Mouse (Mus musculus) lung, embryonic 15.5 days (tissue): Measurements from ENCODE around the gene Crebrf. TPM values are rescaled to one million over a fixed set of nuclear protein-coding genes. Genes with fewer than 3 reads are reported as not detected.
A peak's percentile ranks its signal among the peaks of the same experiment; 100 is the strongest.

Source experiments
- ATAC-seq: fragments of 200-750 bp; cut with Nextera tagmentation; 2 replicates; pipeline ENCODE4 v1.8.0; 2017; ENCODE audit warnings: moderate number of reproducible peaks, borderline replicate concordance; ENCODE audit not compliant: low FRiP score, low TSS enrichment; ENCODE audit errors: extremely low read depth
- H3K27ac ChIP-seq: fragments of 300-500 bp; sonication (generic); 2 replicates; pipeline ENCODE4 v1.5.1; 2015; ENCODE audit warnings: moderate library complexity, mild to moderate bottlenecking, inconsistent platforms
- H3K27me3 ChIP-seq: fragments of 300-500 bp; sonication (generic); 2 replicates; pipeline ENCODE4 v1.6.1; 2015; ENCODE audit warnings: inconsistent platforms
- H3K36me3 ChIP-seq: fragments of 300-500 bp; sonication (generic); 2 replicates; pipeline ENCODE4 v1.6.1; 2015; ENCODE audit warnings: inconsistent platforms
- H3K4me1 ChIP-seq: fragments of 300-500 bp; sonication (generic); 2 replicates; pipeline ENCODE4 v1.6.1; 2015; ENCODE audit warnings: inconsistent platforms
- H3K4me2 ChIP-seq: fragments of 300-500 bp; sonication (generic); 2 replicates; pipeline ENCODE4 v1.6.1; 2015; ENCODE audit warnings: inconsistent platforms, mild to moderate bottlenecking, moderate library complexity
- H3K4me3 ChIP-seq: fragments of 300-500 bp; sonication (generic); 2 replicates; pipeline ENCODE4 v1.5.1; 2015; ENCODE audit warnings: mild to moderate bottlenecking, inconsistent platforms
- H3K9ac ChIP-seq: fragments of 300-500 bp; sonication (generic); 2 replicates; pipeline ENCODE4 v1.6.1; 2015; ENCODE audit warnings: inconsistent platforms
- H3K9me3 ChIP-seq: fragments of 300-500 bp; sonication (generic); 2 replicates; pipeline ENCODE4 v1.6.1; 2016; ENCODE audit warnings: inconsistent platforms
- WGBS: fragments of 180-500 bp; shearing (Covaris S2); methylation state at CpG from one replicate; pipeline ENCODE4 v1.1.7; 2015; 5-methylcytosine and 5-hydroxymethylcytosine counted together
- polyA plus RNA-seq: library from polyadenylated mRNA; unstranded; fragments of >200 nt; fragmentation: Nextera tagmentation; extraction: Ambion mirVana; gene quantifications from 2 replicates; pipeline ENCODE4 v1.2.1, GENCODE M21; 2015

Crebrf gene
- 6.6 and 7.3 TPM in 2 replicates for polyA plus RNA-seq

DNA sequence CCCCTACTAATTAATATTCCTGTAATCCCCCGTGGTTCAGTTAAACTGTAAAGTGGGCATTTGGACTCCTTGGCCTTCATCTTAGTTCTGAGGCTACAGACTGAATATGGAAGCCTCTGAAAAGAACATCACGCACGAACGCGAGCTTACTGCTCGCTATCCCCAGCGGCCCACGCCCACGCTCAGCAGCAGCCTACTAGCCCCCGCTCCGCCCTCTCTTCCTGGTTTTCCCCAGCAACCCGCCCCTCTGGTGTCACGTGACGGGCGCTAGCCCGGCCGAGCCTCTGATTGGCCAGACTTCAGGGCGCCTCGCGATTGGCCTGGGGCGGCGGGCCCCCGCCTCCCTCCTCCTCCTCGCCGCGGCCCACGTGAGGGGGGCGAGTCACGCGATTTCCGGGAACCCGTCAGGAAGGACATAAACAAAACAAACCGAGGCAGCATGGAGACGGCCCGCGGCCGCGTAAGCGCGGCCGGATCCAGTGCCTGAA is at the start of gene Crebrf:
Gene Crebrf (plus strand): TSS at position 380 of the 488 bp plus-strand sequence.
- Histone ChIP-seq H3K9me3 (no peaks in the 10 kb centered on the region), H3K4me1 (peaks cover 7% of the 10 kb centered on the region), H3K4me3 (peak within 1 kb of the TSS; percentile 99), H3K36me3 (no peaks in the 10 kb centered on the region), H3K27me3 (no peaks in the 10 kb centered on the region), H3K4me2 (peak within 1 kb of the TSS; percentile 81), H3K9ac (peak within 1 kb of the TSS; percentile 68), H3K27ac (peak within 1 kb of the TSS; percentile 76)
- WGBS = under 1% methylated on average over 39 of the region's 41 CpGs
- ATAC-seq = peak; percentile 82

DNA sequence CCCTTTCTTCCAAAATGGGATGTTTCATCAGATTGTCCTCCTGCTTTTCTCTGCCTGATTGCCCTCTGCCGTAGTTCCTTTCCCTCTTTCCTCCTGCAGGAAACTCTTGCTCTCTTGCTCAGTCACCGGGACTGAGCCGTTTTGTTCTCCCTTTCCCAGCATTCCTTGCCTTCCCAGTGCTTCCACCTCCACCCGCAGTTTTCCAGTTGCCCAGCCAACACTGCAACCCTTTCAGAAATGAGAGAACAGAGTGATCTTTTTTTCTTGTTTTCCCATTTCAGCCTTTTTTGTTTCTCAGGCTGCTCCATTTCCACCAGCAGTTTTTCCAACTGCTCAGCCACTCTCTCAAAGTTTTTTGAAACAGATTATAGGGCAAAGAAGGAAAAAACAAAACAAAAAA is 44.2 kb upstream of the Crebrf start:
- H3K9me3 ChIP-seq = no peaks in the 10 kb centered on the region
- no peaks in the 10 kb centered on the region for H3K36me3 ChIP-seq
- H3K4me3 ChIP-seq = no peak overlapping the region
- no peak overlapping the region for H3K9ac ChIP-seq
- no peak overlapping the region for H3K27ac ChIP-seq
- H3K4me1 ChIP-seq = no peaks in the 10 kb centered on the region
- no peak for ATAC-seq
- no peak overlapping the region for H3K4me2 ChIP-seq
- 0 out of 2 replicates have a peak, but pooled peaks cover 4% of the 10 kb centered on the region for H3K27me3 ChIP-seq
- WGBS = 50% methylated on average over 4 of the region's 4 CpGs

DNA sequence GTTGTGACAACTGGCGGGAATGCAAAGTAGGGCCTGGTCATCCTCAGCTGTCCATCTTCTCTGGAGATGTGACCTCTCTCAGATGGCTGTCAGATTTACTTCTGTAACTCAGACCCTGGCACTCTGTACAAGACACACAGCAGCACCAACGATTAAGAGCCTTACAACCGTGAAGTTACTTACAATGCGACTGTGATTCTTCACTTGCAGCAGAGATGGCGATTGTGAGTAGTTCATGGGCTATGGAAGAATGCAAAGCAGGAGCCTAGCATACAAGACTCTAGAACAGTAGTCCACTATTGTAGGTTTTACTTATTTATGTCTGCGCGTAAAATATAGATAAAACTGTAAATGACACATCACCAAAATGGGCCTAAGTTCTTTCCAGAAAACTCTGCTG is 39.6 kb upstream of the Crebrf start:
- H3K4me1 ChIP-seq = peaks cover 11% of the 10 kb centered on the region
- no peak overlapping the region for H3K27ac ChIP-seq
- ATAC-seq = peak; percentile 17; the same call in 1 of the 2 replicates
- peak overlapping the region; percentile 89 for H3K4me3 ChIP-seq
- 21% methylated on average over 7 of the region's 7 CpGs for WGBS
- peak overlapping the region; percentile 77; the same call in 1 of the 2 replicates for H3K9ac ChIP-seq
- H3K4me2 ChIP-seq = peak overlapping the region; percentile 70
- no peaks in the 10 kb centered on the region for H3K36me3 ChIP-seq
- no peaks in the 10 kb centered on the region for H3K9me3 ChIP-seq
- 0 out of 2 replicates have a peak, but pooled peaks cover 4% of the 10 kb centered on the region for H3K27me3 ChIP-seq

DNA sequence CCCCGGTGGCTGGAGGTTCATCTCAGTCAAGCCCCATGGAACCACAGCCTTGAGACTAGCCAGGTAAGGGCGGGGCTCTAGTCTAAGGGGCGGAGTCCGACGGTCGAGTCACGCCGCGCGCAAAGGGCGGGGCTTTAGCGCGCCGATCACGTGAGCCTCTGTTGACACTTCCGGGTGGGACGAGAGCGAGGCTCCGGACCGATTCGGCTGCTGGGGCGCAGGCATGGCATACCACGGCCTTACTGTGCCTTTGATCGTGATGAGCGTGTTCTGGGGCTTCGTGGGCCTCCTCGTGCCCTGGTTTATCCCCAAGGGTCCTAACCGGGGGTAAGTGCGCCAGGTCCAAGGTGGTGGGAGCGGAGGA is 39.2 kb upstream of the Crebrf start:
- WGBS = under 1% methylated on average over 30 of the region's 30 CpGs
- H3K4me3 ChIP-seq = peak overlapping the region; percentile 89
- H3K27me3 ChIP-seq = 0 out of 2 replicates have a peak, but pooled peaks cover 4% of the 10 kb centered on the region

DNA sequence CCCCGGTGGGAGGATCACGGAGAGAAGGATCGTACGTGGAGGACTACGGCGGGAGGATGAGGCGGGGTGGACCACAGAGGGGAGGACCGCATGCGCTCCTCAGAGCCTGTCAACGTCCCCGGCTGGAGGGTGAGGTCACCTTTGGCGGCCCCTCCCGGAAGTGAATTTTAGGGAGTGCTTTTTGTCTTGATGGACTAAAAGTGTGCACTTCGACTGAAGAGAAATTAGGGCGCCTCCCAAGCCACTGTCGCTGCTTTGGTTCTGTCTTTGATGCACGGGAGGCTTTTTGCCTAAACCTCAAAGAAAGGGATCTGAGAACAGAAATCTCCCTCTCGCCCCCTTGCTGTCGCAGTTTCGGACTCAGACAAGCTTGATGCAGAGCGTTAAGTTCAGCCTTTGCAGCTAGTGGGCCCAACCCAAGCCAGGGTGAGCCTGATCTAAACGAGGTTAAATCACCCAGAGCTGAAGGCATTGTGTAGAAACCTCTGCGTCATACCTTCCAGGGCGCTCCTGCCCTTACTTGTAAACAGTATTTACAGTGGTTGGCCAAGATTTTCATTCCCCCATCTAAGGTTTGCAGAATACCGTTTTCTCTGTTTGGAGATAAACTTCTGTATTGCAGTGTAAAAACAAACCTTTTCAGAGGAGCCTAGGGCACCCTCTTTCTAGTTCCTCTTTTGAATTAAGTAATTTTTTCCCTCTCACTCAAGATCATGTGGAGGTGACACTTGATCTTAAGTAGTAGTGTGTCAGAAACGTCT is 38.7 kb upstream of the Crebrf start:
- H3K9ac ChIP-seq = peak overlapping the region; percentile 77
- H3K4me1 ChIP-seq = peaks cover 11% of the 10 kb centered on the region
- H3K27ac ChIP-seq = peak overlapping the region; percentile 87
- H3K4me2 ChIP-seq = peak overlapping the region; percentile 70
- 0 out of 2 replicates have a peak, but pooled peaks cover 4% of the 10 kb centered on the region for H3K27me3 ChIP-seq
- H3K9me3 ChIP-seq = no peaks in the 10 kb centered on the region
- WGBS = under 1% methylated on average over 26 of the region's 26 CpGs
- peaks cover 3% of the 10 kb centered on the region; the same call in 1 of the 2 replicates for H3K36me3 ChIP-seq
- ATAC-seq = peak; percentile 85
- H3K4me3 ChIP-seq = peak overlapping the region; percentile 89

More for the DNA sequence above, 39.2 kb upstream of the Crebrf start:
- H3K27ac ChIP-seq = peak overlapping the region; percentile 87
- no peaks in the 10 kb centered on the region for H3K36me3 ChIP-seq
- no peaks in the 10 kb centered on the region for H3K9me3 ChIP-seq
- peak overlapping the region; percentile 70 for H3K4me2 ChIP-seq
- ATAC-seq = peak; percentile 95
- H3K4me1 ChIP-seq = peaks cover 11% of the 10 kb centered on the region
- peak overlapping the region; percentile 77 for H3K9ac ChIP-seq

DNA sequence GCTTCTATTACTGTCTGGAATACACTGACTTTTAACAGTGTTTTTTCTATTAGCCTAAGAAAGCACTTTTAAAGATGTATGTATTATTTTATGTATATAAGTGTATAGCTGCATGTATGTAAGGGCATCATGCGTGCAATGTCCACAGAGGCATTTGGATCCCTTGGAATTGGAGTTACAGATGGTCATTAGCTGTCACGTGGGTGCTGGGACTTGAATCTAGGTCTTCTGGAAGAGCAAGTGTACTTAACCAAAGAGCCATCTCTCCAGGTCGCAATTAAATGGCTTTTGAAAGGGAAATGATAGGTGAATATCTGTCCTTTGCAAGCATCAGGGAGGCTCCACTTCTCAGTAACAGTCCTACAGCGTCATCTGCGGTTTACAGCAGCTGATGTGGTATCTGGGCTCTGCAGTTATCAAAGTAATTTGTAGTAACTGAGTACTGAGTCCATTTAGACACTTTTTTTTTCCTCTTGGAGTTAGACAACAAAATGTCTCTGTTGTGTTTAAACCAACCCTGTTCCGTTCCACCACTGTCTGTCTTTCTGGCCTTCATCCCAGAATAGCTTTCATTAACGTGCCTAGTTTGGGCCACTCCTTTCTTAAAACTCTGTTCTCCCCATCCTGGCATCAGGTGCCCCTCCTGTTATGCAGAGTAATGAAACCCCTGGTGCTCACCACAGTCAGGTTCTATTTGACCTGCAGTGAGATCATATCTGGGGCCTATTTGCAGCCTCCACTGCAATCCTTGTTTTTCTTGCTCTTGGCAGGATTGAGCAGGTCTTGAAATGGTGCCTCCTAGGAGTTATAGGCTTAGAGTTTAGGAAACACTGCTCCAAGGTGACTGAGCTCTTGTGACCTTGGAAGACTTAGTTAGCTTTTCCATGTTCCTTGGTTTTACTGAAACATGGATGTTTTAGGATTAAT is 37.5 kb upstream of the Crebrf start:
- H3K27me3 ChIP-seq = 0 out of 2 replicates have a peak, but pooled peaks cover 3% of the 10 kb centered on the region
- H3K4me3 ChIP-seq = peak overlapping the region; percentile 89; the same call in 1 of the 2 replicates
- H3K4me1 ChIP-seq = peaks cover 11% of the 10 kb centered on the region
- WGBS = 77% methylated on average over 7 of the region's 7 CpGs
- H3K36me3 ChIP-seq = peaks cover 4% of the 10 kb centered on the region; the same call in 1 of the 2 replicates
- H3K9me3 ChIP-seq = no peaks in the 10 kb centered on the region
- ATAC-seq = no peak
- H3K9ac ChIP-seq = no peak overlapping the region
- peak overlapping the region; percentile 70; the same call in 1 of the 2 replicates for H3K4me2 ChIP-seq
- no peak overlapping the region for H3K27ac ChIP-seq

DNA sequence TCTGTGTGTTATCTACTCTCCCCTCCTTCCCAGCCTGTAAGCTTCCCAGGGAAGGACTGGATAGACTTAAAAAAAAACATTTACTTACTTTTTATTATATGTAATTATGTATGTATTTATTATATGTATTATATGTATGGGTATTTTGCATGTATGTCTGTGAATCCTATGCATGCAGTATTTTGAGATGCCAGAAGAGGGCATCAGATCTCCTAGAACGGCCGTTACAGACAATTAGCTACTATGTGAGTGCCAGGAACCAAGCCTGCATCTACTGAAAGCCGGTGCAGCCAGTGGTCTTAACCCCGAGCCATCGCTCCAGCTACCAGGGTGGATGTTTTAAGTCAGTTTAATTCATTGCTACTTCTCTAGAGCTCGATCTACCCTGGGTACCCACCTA is 34.2 kb upstream of the Crebrf start:
- Histone ChIP-seq H3K4me3 (no peak overlapping the region), H3K9ac (no peak overlapping the region), H3K4me1 (peaks cover 11% of the 10 kb centered on the region), H3K36me3 (peaks cover 13% of the 10 kb centered on the region; the same call in 1 of the 2 replicates), H3K4me2 (no peak overlapping the region), H3K9me3 (no peaks in the 10 kb centered on the region), H3K27ac (no peak overlapping the region), H3K27me3 (no peaks in the 10 kb centered on the region)
- 88% methylated on average over 6 of the region's 6 CpGs for WGBS
- ATAC-seq = no peak

DNA sequence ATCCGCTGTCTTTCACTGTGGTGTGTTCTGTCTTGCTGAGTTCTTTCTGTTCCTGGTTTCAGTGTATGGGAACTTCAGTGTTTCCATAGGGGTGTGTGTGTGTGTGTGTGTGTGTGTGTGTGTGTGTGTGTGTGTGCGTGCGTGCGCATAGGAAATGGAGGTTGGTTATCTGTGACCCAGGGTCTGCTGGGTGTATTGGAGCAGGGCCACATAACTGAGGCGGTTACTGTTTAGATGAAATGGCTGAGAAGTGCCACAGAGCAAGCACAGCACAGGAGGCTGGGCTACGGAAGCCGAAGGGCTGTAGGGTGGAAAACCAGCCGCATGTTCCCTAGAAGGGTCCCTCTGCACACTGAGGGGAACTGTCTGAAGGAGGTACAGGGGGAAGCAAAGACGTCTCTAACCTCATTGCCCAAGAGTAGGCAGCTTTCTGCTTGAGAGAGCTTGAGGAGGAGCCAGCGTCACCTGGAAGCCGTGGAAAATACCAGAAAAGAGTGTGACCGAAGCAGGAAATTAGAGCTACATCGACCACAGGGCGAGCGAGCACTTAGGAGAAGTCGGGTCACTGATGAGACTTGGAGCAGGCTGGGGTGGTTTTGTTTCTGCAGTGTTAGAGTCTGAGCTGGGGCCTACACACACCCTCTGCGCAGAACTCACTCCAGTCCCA is 29.0 kb upstream of the Crebrf start:
- Histone ChIP-seq H3K4me1 (0 out of 2 replicates have a peak, but pooled peaks cover 5% of the 10 kb centered on the region), H3K27ac (no peak overlapping the region), H3K4me3 (no peak overlapping the region), H3K4me2 (no peak overlapping the region), H3K36me3 (peaks cover 11% of the 10 kb centered on the region; the same call in 1 of the 2 replicates), H3K9me3 (no peaks in the 10 kb centered on the region), H3K9ac (no peak overlapping the region), H3K27me3 (no peaks in the 10 kb centered on the region)
- WGBS = 89% methylated on average over 17 of the region's 17 CpGs
- ATAC-seq = no peak

DNA sequence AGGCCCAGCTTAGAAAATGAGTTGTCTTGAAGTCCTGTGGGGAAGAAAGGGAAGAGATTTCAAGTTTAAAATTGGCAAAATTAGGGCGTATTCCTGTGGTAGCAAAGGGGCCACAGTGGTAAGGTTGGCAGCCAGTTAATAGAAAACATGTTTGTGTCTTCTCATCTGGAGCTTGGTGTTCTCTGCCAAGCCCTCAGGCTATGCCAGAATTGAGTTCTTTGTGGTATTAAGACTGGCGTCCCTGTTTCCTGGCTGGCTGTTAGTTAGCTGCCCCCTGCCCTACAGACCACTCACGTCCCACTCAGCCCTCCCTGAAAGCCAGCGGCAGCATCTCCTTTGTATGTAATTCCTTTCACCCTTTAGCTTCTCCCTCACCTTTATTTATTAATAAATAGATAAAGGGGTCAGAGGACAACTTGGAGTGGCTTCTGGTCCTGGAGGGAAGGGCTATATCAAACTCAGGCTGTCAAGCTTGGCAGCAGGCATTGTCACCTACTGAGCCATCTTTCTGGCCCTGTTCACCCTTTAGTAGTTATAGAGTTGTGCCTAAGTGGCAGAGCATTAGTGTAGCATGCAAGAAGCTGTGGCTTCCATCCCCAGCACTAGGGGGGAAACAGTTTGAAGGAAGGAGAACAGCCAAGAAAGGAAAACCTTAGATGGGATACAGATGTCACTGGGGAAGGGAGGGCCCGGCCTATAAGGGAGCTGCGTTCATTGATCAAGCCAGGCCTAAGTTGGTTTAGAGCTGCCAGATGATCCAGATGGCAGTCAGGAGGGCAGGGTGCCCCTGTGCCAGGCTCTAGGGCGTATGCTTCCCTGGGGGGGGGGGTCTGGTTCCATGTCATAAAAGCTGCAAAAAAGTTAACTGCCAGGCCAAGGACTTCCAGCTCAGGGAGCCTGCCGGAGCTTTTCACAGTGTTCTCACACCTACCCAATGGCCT is 26.4 kb upstream of the Crebrf start:
- Histone ChIP-seq H3K36me3 (peaks cover 5% of the 10 kb centered on the region; the same call in 1 of the 2 replicates), H3K9ac (no peak overlapping the region), H3K27ac (no peak overlapping the region), H3K9me3 (no peaks in the 10 kb centered on the region), H3K4me2 (no peak overlapping the region), H3K4me1 (0 out of 2 replicates have a peak, but pooled peaks cover 5% of the 10 kb centered on the region), H3K27me3 (no peaks in the 10 kb centered on the region), H3K4me3 (no peak overlapping the region)
- 58% methylated on average over 8 of the region's 8 CpGs for WGBS
- ATAC-seq = no peak

DNA sequence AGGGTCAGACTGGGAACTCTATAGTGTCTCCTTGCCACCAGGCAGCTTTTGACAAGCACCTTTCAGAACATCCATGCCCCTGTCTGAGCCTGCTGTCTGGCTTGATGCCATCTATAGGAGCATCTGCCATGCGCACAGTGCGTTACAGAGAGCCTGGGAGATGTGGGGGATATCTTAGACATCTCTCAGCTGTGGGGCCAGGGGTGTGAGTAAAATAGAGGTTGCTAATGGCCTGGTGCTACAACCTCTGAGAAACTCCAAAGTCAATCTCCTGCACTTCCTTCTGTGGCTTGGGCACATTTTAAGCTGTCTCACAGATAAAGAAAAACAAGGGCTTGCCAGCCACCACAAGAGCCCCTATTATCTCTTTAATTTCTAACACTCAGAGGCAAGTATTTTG is 25.6 kb upstream of the Crebrf start:
- H3K27me3 ChIP-seq = no peaks in the 10 kb centered on the region
- WGBS = 67% methylated on average over 2 of the region's 2 CpGs
- no peak for ATAC-seq

More for the DNA sequence above, 25.6 kb upstream of the Crebrf start:
- no peak overlapping the region for H3K9ac ChIP-seq
- no peak overlapping the region for H3K4me3 ChIP-seq
- no peak overlapping the region for H3K27ac ChIP-seq
- H3K36me3 ChIP-seq = 0 out of 2 replicates have a peak, but pooled peaks cover 2% of the 10 kb centered on the region
- no peaks in the 10 kb centered on the region for H3K9me3 ChIP-seq
- H3K4me1 ChIP-seq = 0 out of 2 replicates have a peak, but pooled peaks cover 5% of the 10 kb centered on the region
- H3K4me2 ChIP-seq = no peak overlapping the region
